Mouse (Mus musculus) small intestine, adult 2 months (tissue): Measurements from ENCODE around the gene Srd5a3.

Experiments
- CTCF ChIP-seq: fragments of 200-500 bp; IDR thresholded peaks from 2 replicates; pipeline ENCODE4 v1.5.1; 2012; ENCODE audit warnings: low read depth, mild to moderate bottlenecking, control low read depth, inconsistent platforms, low read length, moderate library complexity, mixed read lengths; ENCODE audit not compliant: insufficient replicate concordance, insufficient read length; ENCODE audit errors: extremely low read depth
- POLR2A ChIP-seq: fragments of 200-500 bp; IDR thresholded peaks from 2 replicates; pipeline ENCODE4 v1.6.1; 2012; ENCODE audit warnings: low read depth, mild to moderate bottlenecking, control low read depth, inconsistent platforms, low read length, moderate library complexity

GRCm38 (mm10) chr5:76170522-76170921 is 30.5 kb downstream of the Srd5a3 start:
- no peak for TF ChIP-seq POLR2A
- TF ChIP-seq CTCF: no peak
